Mouse (Mus musculus) Patski (cell line): ENCODE measurements around the gene Ascc1. TPM values are rescaled to one million over a fixed set of nuclear protein-coding genes. Genes with fewer than 3 reads are reported as not detected.

ENCODE experiments used
- ATAC-seq: fragments of 100-300 bp; one replicate; pipeline ENCODE4 v1.8.0; 2021
- CTCF ChIA-PET: fragments of 350-600 bp; sonication (Branson Sonifier 250); formaldehyde crosslinking; loops from one replicate; lab custom pipeline; 2022; ENCODE audit warnings: inconsistent platforms; lab: Charles Lee
- POLR2A ChIA-PET: fragments of 350-600 bp; sonication (Branson Sonifier 250); formaldehyde crosslinking; loops from one replicate; lab custom pipeline; 2022; ENCODE audit warnings: antibody characterized with exemption, inconsistent platforms; lab: Charles Lee
- DNase-seq: peaks from one replicate; pipeline ENCODE4 v3.0.0-alpha.2; 2011; ENCODE audit warnings: low read depth, low spot score
- H3K27me3 ChIP-seq: fragments of 371-371 bp; one replicate; pipeline ENCODE4 v1.5.1; 2021
- CTCF ChIP-seq: fragments of 100-300 bp; IDR thresholded peaks from one replicate; pipeline ENCODE4 v1.5.1; 2021
- in situ Hi-C: fragments of 300-500 bp; cut with MboI; formaldehyde crosslinking; loops from 3 replicates; pipeline ENCODE4 v1.11.1; 2018; ENCODE audit warnings: low pct_unique_long_range_greater_than_20kb, mixed read lengths
- polyA plus RNA-seq: library from polyadenylated mRNA; unstranded; gene quantifications from one replicate; pipeline ENCODE4 v1.2.3, GENCODE M21; 2021

Ascc1 gene
- polyA plus RNA-seq, 1 experiment from 2014 or later: 34.4 TPM

DNA sequence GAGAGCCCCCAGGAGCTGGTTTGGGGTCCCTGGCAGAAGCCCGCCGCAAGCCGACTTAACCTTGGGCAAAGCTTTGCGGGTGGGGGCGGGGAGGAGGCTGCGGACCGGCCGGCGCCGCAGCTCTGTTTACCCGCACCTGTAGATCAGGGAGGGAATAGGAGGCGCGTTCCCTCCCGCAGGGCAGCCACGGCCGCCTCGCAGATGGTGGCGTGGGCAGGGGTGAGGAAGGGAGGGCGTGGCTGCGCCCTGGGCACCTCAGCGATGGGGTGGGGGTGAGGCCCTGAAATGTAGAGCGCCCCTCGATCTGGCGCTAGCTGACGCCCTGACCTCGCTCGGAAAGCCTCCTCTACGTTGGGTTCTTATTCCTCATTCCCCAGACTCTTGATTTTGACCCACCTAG, 104.8 kb downstream of the Ascc1 start:
- in situ Hi-C loops: no loop called here
- ChIA-PET POLR2A (no interaction called here), CTCF (interaction anchor here (1.2 kb wide), 1 partner anchor 137 kb away, joined by 3 read pairs; no protein-coding TSS in a partner anchor)
- no peak for ATAC-seq
- TF ChIP-seq CTCF: no peak
- peaks cover 10% of the 10 kb centered on the region for H3K27me3 ChIP-seq
- no peak for DNase-seq

DNA sequence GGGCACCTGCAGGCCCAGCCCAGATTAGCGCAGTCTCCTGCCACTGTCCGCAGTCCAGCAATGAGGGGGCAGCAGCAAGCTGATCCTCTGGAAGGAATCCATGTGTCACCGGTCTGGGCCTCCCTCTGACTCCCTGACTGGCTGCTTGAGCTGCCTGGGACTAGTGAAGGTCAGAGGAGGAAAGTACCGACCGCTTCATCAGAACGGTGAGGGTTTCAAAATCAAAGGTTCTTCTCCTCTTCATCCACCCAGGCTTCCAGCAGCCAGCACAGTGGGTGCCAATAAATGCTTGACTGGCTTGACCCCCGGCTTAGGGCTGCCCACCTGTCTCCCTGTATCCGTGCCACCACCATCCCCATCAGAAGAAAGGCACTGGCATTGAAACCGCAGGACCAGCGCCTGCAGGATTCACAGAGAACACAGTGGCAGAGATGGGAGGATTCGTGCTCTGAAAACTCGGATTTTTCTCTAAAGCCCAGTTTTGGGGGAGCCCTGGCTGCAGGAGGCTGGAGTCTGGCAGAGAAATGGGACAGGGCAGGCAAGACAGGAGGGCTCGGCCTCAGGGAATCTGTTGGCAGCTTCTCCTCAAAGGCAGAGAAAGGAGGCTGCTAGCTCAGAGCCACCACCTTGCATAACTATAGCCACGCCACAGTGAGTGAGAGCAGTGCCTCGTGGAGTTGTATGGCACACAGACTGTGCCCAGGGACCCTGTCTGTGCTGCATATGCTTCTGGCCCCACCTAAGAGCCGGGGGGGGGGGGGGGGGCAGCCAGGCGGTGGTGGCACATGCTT, 105.9 kb downstream of the Ascc1 start:
- peaks cover 10% of the 10 kb centered on the region for H3K27me3 ChIP-seq
- ChIA-PET CTCF (interaction anchor here (1.2 kb wide), 1 partner anchor 136 kb away, joined by 3 read pairs; no protein-coding TSS in a partner anchor), POLR2A (no interaction called here)
- in situ Hi-C loops: no loop called here
- no peak for ATAC-seq
- no peak for DNase-seq
- TF ChIP-seq CTCF: no peak

- DNase-seq: no peak
- H3K27me3 ChIP-seq: peaks cover 10% of the 10 kb centered on the region
- no peak for TF ChIP-seq CTCF
- in situ Hi-C loops: no loop called here
- ATAC-seq: no peak
- CTCF ChIA-PET: no interaction called here
- POLR2A ChIA-PET: no interaction called here
These were observed 106.7 kb downstream of the Ascc1 start for GRCm38 (mm10) chr10:60109336-60109735.

- in situ Hi-C loops: no loop called here
These were observed 107.4 kb downstream of the Ascc1 start for GRCm38 (mm10) chr10:60109989-60110388.

GRCm38 (mm10) chr10:60110908-60111475, 108.4 kb downstream of the Ascc1 start:
- DNase-seq: no peak
- no peak for ATAC-seq
- no peak for TF ChIP-seq CTCF
- peaks cover 10% of the 10 kb centered on the region for H3K27me3 ChIP-seq
- ChIA-PET CTCF (no interaction called here), POLR2A (no interaction called here)
- in situ Hi-C loops: no loop called here

More at GRCm38 (mm10) chr10:60109989-60110388, 107.4 kb downstream of the Ascc1 start:
- ATAC-seq (no peak), DNase-seq (no peak)
- TF ChIP-seq CTCF: no peak
- POLR2A ChIA-PET: no interaction called here
- H3K27me3 ChIP-seq: peaks cover 10% of the 10 kb centered on the region
- CTCF ChIA-PET: no interaction called here

DNA sequence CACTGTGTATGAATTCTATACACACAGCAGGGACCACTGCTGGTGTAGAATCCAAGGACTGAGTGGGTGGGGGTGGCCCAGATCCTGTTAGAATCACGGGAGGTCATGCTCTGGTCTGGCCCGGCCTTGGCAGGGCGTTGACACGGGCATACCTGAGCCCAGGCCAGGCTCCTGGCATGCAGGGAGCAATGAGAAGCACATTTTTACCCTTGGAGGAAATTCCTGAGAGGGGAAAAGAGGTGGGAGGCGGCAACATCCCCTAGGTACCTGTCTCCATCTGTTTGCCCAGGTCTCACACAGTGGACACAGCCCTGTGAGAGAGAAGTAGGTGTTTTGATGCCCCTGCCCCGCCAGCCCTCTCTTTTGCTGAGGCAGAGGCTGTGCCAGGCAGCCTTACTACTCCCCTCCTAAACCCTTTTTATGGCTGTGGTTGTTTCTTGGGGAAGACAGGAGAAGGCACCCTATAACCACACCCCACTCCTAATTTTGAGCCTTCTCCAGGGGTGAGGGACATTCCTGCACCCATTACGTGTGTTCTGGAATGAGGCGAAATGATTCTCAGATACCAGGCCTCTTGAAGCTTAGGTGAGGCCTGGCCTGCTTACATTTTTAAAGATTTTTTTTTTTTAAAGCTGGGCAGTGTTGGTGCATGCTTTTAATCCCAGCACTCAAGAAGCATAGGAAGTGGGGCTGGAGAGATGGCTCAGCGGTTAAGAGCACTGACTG, 111.5 kb downstream of the Ascc1 start:
- DNase-seq (no peak), ATAC-seq (no peak)
- POLR2A ChIA-PET: no interaction called here
- in situ Hi-C loops: no loop called here
- CTCF ChIA-PET: no interaction called here
- no peak for TF ChIP-seq CTCF
- no peaks in the 10 kb centered on the region for H3K27me3 ChIP-seq

DNA sequence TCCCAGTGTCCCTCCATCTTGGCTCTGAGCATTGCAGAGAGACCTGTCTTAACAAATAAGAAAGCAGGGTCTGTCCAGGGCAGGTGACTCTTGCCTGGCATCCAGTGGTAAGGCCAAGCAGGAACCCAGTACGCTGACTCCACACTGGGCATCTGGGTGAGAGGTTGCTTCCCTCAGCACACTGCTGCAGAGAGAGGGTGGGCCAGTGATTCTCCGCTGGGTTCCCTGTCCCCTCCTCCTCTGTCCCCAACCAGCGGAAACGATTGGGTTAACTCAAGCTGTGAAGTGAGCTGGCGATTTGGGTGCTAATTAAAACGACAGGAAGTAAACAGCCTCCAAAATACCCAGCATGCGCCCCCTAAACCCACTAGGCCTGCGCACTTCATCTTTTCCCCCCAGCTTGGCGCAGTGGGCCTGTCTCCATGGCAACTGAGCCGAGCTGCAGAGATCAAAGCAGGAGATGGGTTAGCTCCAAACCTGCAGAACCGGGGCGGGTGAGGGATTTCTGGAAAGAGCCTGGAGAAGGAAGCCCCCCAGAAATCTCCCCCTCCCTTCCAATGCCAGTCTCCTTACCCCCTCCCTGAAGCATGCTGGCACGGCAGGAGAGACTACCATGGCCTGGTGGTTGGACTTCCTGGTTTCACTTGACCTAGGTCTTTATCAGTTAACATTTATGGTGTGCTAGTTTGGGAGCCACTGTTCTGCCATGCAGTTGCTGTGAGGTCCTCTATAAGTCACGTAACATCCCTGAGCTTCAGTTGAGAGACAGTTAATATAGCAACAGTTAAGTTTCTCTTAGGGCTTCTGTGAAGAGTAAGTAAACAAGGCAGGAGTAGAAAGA, 113.0 kb downstream of the Ascc1 start:
- H3K27me3 ChIP-seq: no peaks in the 10 kb centered on the region
- ATAC-seq (no peak), DNase-seq (no peak)
- ChIA-PET CTCF (interaction anchor here (1.0 kb wide), 1 partner anchor 216 kb away, joined by 3 read pairs; no protein-coding TSS in a partner anchor), POLR2A (interaction anchor here (1.0 kb wide), 1 partner anchor 19 kb away, joined by 3 read pairs; no protein-coding TSS in a partner anchor)
- in situ Hi-C loops: no loop called here
- TF ChIP-seq CTCF: no peak

DNA sequence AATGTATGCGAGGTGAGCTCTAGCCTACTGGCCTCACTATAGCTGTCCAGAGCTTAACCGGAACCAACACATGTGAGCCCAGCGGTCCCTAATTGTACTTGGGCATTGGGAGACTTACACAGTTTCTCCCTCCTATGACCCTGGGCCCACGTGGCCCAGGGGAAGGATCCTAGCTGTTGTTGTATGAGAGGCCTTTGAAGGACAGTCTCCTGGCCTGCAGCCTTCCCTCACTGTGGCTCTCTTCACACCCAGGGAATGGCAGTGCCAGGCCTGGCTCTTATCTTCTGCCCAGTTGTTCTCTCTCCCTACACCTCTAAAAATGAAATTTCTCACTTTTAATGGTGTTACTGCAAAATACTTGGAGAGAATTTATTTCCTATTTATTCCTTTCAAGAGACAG, 114.4 kb downstream of the Ascc1 start:
- ChIA-PET CTCF (no interaction called here), POLR2A (no interaction called here)
- no peak for ATAC-seq
- no peak for DNase-seq
- no peak for TF ChIP-seq CTCF
- in situ Hi-C loops: no loop called here
- no peaks in the 10 kb centered on the region for H3K27me3 ChIP-seq

DNA sequence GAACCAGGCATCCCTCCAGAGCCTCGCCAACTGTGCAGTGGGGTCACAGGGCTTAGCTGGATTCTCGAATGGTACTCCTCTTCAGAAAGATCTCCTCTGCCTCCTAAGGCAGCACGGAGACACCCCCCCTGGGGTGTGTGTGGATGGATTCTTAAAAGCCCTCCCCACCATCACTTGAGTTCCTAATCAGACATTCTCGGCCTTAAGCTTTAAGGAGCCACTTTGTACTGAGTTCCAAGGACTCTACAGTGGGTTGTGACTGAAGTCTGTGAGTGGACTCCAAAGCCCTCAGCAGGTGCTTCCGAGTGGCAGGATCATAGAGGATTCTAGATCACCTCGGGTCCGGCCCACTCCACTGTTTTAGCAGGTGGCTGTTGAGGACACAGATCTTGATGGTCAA, 115.9 kb downstream of the Ascc1 start:
- no peaks in the 10 kb centered on the region for H3K27me3 ChIP-seq
- no peak for TF ChIP-seq CTCF
- ChIA-PET CTCF (no interaction called here), POLR2A (no interaction called here)
- in situ Hi-C loops: no loop called here
- no peak for DNase-seq
- ATAC-seq: no peak

DNA sequence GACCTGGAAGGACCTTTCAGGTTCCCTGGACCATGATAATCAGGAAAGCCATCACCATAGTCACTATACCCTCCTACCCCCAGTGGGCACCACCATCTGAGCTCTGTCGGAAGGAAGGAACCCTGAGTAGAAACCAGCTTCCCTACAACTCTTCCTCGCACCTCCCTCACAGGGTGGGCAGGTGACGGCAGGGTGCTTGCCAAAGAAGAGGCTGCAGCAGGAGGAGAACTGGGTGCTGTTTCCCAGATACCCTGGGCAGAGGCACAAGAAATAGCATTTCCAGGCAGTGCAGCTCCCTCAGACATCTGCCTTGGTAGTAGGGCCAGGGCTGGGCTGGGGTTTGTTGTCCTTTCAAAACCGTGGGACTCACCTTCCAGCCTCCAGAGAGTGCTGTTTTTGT, 118.0 kb downstream of the Ascc1 start:
- in situ Hi-C loops: no loop called here
- POLR2A ChIA-PET: no interaction called here
- no peak for TF ChIP-seq CTCF

More for the DNA sequence above, 118.0 kb downstream of the Ascc1 start:
- no peak for DNase-seq
- no peak for ATAC-seq
- no peaks in the 10 kb centered on the region for H3K27me3 ChIP-seq
- CTCF ChIA-PET: no interaction called here
